Mouse (Mus musculus) c-Kit-positive CD71-negative TER-119-negative erythroid progenitor cells, embryonic 14.5 days (primary cell): ENCODE data around the gene Cant1.

Source experiments
- DNase-seq: peaks from one replicate; pipeline ENCODE4 v3.0.0-alpha.2; 2013; ENCODE audit warnings: low read depth

Cant1 gene

GRCm38 (mm10) chr11:118430291-118430885 lies 11.5 kb upstream of the Cant1 start:
- DNase-seq, result no peak

GRCm38 (mm10) chr11:118428944-118429709 lies 10.2 kb upstream of the Cant1 start:
- DNase-seq, result no peak

- DNase-seq, result no peak
Measured at GRCm38 (mm10) chr11:118428460-118428868, 9.6 kb upstream of the Cant1 start.

DNA sequence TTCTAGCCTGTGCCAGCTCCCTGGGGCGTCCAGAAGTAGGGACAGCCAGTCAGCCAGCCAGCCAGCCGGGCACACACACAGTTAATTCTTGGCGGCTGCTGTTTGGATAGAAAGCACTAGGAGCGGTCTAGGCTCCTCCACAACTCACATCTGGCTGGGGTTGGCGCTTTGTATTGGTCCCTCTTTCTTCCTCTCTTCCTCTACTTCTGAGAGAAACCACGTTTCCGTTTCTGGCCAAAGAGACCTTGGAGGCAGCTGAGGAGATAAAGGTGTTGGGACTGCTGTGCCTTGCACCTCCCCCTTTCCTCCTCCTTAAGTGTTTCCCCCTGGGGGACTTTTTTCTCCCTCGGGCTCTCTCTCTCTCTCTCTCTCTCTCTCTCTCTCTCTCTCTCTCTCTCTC lies 9.1 kb upstream of the Cant1 start, which contains the start of gene C1qtnf1:
Gene C1qtnf1 (plus strand): TSS at position 218 of the 400 bp plus-strand sequence.
- no peak for DNase-seq

- DNase-seq, result no peak
Measured at GRCm38 (mm10) chr11:118427266-118427779, 8.4 kb upstream of the Cant1 start.

DNA sequence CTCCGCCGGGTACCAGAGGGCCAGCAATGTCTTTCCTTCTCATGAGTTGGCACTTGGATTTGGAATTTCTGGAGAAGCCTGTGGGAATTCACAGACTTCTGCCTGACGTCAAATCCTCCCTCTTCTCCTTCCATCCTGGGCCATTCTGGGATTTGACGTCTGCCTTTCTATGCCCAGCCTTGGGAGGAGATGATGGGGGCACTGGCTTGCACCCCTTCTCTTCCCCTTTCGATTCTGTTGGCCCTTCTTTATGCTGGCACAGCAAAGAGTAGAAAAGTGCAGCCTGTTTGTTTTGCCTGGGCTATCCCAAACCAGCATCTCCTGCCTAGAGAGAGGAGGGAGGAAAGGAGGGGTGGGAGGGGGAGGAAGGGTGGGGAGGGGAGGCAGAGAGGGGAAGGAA lies 7.9 kb upstream of the Cant1 start:
- DNase-seq, result no peak

GRCm38 (mm10) chr11:118424621-118425335 lies 5.9 kb upstream of the Cant1 start:
- DNase-seq, result no peak

GRCm38 (mm10) chr11:118423266-118423971 lies 4.5 kb upstream of the Cant1 start:
- DNase-seq, result peak; percentile 78

GRCm38 (mm10) chr11:118420261-118420660 lies 1.4 kb upstream of the Cant1 start:
- no peak for DNase-seq

- peak; percentile 25 for DNase-seq
Measured at GRCm38 (mm10) chr11:118418442-118418833, 448 bp downstream of the Cant1 start.

DNA sequence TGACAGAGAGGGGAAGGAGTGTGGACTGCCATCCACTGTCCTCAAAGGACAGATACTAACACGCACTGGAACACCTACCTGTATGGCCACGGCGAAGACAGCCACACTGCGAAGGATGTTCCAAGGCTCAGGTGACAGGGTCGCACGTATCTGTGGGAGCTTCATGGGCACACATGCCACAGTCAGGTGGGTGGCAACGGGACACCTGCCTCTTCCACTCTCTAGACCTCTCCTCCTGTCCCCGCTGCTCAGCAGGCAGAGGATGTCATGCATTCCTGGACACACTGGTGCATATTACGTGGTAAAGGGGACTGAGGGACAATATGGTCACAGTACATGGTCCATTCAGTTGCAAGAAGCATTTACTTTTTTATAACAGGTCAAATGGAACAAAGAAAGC lies 1.4 kb downstream of the Cant1 start:
- DNase-seq, result no peak

DNA sequence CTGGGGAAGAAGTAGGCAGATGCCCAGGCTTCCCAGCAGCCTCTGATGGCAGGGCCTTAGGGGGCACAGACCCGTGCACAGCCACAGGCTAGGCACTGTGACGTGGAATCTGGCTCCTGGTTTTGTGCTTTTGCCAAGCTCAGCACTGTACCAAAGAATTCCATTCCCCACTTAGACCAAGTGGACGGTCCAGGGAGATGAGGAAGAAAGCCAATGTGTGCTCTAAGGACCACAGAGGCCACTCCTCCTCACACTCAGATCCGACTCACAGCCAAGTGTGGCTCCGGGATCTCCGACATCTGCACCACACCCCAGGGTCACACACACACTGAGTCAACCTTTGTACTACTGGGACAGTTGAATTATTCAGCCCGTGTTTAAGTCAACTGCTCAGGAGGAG lies 2.8 kb downstream of the Cant1 start:
- no peak for DNase-seq

DNA sequence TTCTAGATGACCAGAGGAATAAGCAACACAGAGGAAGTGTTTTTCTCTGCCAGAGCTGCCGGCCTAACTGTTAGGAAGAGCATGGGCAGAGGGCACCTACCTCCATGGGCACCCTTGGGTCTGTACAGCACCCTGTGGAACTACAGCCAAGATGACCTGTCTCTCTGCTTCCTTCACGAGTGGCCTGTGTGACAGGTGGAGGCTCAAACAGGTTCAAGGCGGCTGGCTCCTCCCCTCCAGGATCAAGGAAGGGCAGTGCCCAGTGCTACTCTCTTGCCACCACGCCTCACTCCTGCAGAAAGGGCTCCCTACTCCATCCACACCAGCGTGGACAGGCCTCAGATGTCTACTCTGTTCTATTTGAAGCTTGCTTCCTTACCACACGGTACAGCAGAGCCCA lies 3.3 kb downstream of the Cant1 start:
- DNase-seq, result no peak

DNA sequence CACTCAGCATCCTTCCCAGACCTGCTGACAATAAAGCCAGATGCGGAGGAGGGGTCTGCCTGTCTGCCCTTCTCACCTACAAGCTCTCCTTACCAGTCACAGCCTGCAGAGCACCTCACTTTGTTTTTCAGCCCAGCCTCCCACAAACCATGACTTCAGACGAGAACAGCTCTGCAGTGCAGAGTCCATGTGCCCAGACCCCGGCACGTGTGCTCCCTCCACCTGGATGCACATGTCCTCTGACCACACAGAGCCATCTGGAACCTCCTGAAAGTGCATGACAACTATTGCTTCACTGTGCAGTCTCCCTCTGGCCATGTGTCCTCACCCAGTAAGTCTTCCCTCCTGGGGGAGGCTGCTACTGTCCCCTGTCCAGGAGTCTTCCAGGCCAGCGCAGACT lies 4.6 kb downstream of the Cant1 start:
- no peak for DNase-seq

- DNase-seq, result no peak
Measured at GRCm38 (mm10) chr11:118413055-118413454, 5.8 kb downstream of the Cant1 start.

GRCm38 (mm10) chr11:118412601-118413000 lies 6.3 kb downstream of the Cant1 start:
- no peak for DNase-seq

- no peak for DNase-seq
Measured at GRCm38 (mm10) chr11:118411271-118411670, 7.6 kb downstream of the Cant1 start.

GRCm38 (mm10) chr11:118410479-118410878 lies 8.4 kb downstream of the Cant1 start:
- no peak for DNase-seq

DNA sequence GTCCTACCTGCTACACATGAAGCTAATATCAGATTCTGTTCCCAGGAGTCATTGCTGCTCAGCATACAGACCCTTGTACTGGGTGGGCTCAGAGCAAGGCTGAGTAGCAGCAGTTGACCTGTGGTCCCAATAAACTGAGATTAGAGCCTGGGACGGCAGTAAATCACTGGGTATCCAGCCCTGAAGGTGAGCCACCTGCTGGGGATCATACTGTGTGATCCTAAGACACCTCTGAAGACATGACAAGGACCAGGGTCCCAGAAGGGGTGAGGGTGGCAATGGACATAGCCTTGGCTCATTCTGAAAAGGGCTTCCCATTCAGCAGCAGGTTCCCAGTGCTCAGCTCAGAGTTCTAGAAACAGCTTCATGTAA lies 8.8 kb downstream of the Cant1 start:
- no peak for DNase-seq

DNA sequence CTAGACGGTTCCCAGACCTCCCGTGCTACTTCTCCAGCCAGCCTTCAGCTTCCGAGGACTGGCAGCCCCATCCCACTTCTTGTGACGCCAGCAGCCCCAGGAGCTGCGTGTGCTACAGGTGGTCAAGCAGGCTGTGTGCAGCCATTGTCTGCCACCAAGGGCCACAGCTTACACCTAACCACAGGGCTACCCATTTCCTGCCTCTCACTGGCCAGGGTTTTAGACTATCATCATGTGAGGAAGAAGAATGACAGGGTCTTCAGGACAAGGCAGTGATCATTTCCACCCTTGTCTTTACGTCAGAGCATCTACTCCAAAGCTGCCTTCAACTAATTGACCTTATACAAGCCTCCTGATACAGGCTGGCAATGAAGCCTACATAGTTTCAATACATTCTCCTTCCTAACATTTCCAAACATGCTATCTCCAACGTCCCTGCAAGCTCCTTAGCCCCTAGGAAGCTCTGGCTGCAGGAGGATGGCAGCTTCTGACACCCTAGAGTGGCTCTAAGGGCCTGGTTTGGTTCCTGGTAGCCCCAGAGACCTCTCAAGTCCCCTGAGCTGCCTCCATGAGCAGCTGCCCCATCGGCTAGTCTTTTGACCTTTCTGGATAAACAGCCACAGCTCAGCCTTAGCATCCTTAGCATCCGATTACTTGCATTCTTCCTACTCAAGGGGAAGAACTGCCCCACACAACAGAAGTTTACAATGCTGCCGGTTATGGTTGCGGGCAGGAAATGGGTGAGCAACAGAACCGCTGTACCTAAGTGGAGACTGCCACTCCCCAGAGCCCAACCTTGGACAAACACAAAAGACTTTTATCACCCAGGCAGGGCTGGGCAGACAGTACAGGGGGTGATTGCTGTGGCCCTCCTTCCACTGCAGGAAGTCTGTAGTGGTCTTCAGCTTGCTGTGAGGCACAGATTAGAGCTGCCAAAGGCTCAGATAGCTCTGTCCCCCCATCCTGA lies 9.5 kb downstream of the Cant1 start:
- no peak for DNase-seq
